In genomic region chr11:100897294-100898231, GRCm38 (mm10) we compare ENCODE assay signal across 9 mouse cellular contexts. TPM values are rescaled to one million over a fixed set of nuclear protein-coding genes. Genes with fewer than 3 reads are reported as not detected.
DNase-seq lines count a peak whose midpoint lies in the region; ATAC-seq and TF ChIP-seq lines count a peak whose summit lies in the region.
"Had no signal": no experiment of that assay in that cellular context is flagged by ENCODE, and none has a peak within 500 bp of the region (broad histone marks: within the 10 kb centered on the region; RNA-seq: fewer than 3 reads in every experiment).

No protein-coding gene starts in this region.

- TF ChIP-seq POLR2A in thymus, adult 2 months (IDR thresholded peaks at IDR 0.05; ENCODE audit: control insufficient read depth, extremely low read depth, insufficient read depth, low read length, poor library complexity) = no peak

- no peak overlapping the region for H3K4me2 ChIP-seq in liver, embryonic 11.5 days
- H3K4me2 ChIP-seq: heart, embryonic 13.5 days had no signal

- ATAC-seq in liver, embryonic 11.5 days (replicated peaks; ENCODE audit: low FRiP score) = no peak

- no peaks in the 10 kb centered on the region for H3K9me3 ChIP-seq in liver, embryonic 11.5 days (ENCODE audit: control insufficient read depth, low read length)

- H3K27me3 ChIP-seq in thymus, adult 2 months (ENCODE audit: control insufficient read depth, insufficient read depth, low read length) = no peaks in the 10 kb centered on the region
- H3K27me3 ChIP-seq in liver, embryonic 11.5 days (replicated peaks; ENCODE audit: control insufficient read depth, insufficient read depth, low read length) = no peaks in the 10 kb centered on the region
- H3K27me3 ChIP-seq: heart, embryonic 13.5 days had no signal

- no peak overlapping the region for H3K4me3 ChIP-seq in thymus, adult 2 months (ENCODE audit: control insufficient read depth, insufficient read depth, low read length)
- no peak overlapping the region for H3K4me3 ChIP-seq in liver, embryonic 11.5 days (ENCODE audit: low read depth, low read length)
- H3K4me3 ChIP-seq: heart, embryonic 13.5 days had no signal

- H3K27ac ChIP-seq in thymus, adult 2 months (ENCODE audit: control insufficient read depth, insufficient read depth, low read length) = peak overlapping the region; percentile 45
- no peak overlapping the region for H3K27ac ChIP-seq in liver, embryonic 11.5 days (ENCODE audit: low read depth, low read length)
- H3K27ac ChIP-seq: heart, embryonic 13.5 days had no signal

- H3K4me1 ChIP-seq in thymus, adult 2 months (replicated peaks; ENCODE audit: control insufficient read depth, insufficient read depth, low read length) = peaks cover 30% of the 10 kb centered on the region
- peaks cover 11% of the 10 kb centered on the region for H3K4me1 ChIP-seq in liver, embryonic 11.5 days (replicated peaks; ENCODE audit: control insufficient read depth, insufficient read depth, low read length)

- 46% methylated on average over 7 of the region's 7 CpGs for WGBS in thymus, adult 2 months
- WGBS in liver, embryonic 11.5 days = 78% methylated on average over 7 of the region's 7 CpGs

- TF ChIP-seq CTCF in thymus, adult 2 months (IDR thresholded peaks at IDR 0.05; ENCODE audit: borderline replicate concordance, control insufficient read depth, extremely low read depth, insufficient read depth, low read length, poor library complexity) = no peak

- peak; percentile 51 to 63 for DNase-seq in lung, adult 18-20 months
- DNase-seq in lung, postnatal 25 days (ENCODE audit: low spot score) = no peak
- DNase-seq in cerebellum, postnatal 10 days = peak; percentile 87 to 94
- peak; percentile 57 to 75 for DNase-seq in layer of hippocampus, postnatal 14 days (ENCODE audit: low spot score in 2 of 2)
- peak; percentile 54 for DNase-seq in thymus, adult 2 months
- no peak for DNase-seq in ovary, postnatal 36 days (ENCODE audit: low spot score)
- no peak for DNase-seq in adrenal gland, postnatal 25 days
- no peak for DNase-seq in liver, embryonic 11.5 days (ENCODE audit: low spot score)

- peaks cover 21% of the 10 kb centered on the region for H3K36me3 ChIP-seq in thymus, adult 2 months (ENCODE audit: control insufficient read depth, insufficient read depth, low read length)
- H3K36me3 ChIP-seq in liver, embryonic 11.5 days (ENCODE audit: control insufficient read depth, insufficient read depth, low read length) = peaks cover 13% of the 10 kb centered on the region

- H3K9ac ChIP-seq in liver, embryonic 11.5 days (ENCODE audit: low read depth, low read length) = no peak overlapping the region
- H3K9ac ChIP-seq: heart, embryonic 13.5 days had no signal

RNA-seq across cellular contexts. Expression of gene Stat5a, which starts 38.4 kb away (rescaled TPM):
- 1 to 10 TPM; 4.4 to 5.1 TPM for total RNA-seq in layer of hippocampus, postnatal 14 days (2021)
- polyA plus RNA-seq in thymus, adult 2 months (2012; rRNA removed) = 136 and 161 TPM in 2 replicates
- 43.8 and 54.5 TPM in 2 replicates for total RNA-seq in adrenal gland, postnatal 25 days (2021)
- polyA plus RNA-seq in liver, embryonic 11.5 days (2014; fragmentation: Nextera tagmentation; extraction: Ambion mirVana) = 26.3 and 27.8 TPM in 2 replicates

RNA-seq across cellular contexts. Expression of gene Stat3, which starts 41.8 kb away (rescaled TPM):
- 10 to 100 TPM; 34.9 to 36.4 TPM for total RNA-seq in layer of hippocampus, postnatal 14 days (2021)
- polyA plus RNA-seq in thymus, adult 2 months (2012; rRNA removed) = 140 and 147 TPM in 2 replicates
- 81.5 and 88.6 TPM in 2 replicates for total RNA-seq in adrenal gland, postnatal 25 days (2021)
- 52.9 and 57.3 TPM in 2 replicates for polyA plus RNA-seq in liver, embryonic 11.5 days (2014; fragmentation: Nextera tagmentation; extraction: Ambion mirVana)

RNA-seq across cellular contexts. Expression of gene Stat5b, which starts 47.0 kb away (rescaled TPM):
- 10 to 100 TPM; 12.5 to 16.2 TPM for total RNA-seq in layer of hippocampus, postnatal 14 days (2021)
- polyA plus RNA-seq in thymus, adult 2 months (2012; rRNA removed) = 178 and 204 TPM in 2 replicates
- 89.0 and 123 TPM in 2 replicates for total RNA-seq in adrenal gland, postnatal 25 days (2021)
- 46.0 and 50.1 TPM in 2 replicates for polyA plus RNA-seq in liver, embryonic 11.5 days (2014; fragmentation: Nextera tagmentation; extraction: Ambion mirVana)

Comparison
In these comparisons a context has a peak if more than half of its experiments do, and no peak if none do; other contexts are left out.
1. DNase-seq: peak in lung, adult 18-20 months (2 of 2), cerebellum, postnatal 10 days (2 of 2), layer of hippocampus, postnatal 14 days (2 of 2) and thymus, adult 2 months (single experiment); none in lung, postnatal 25 days (single experiment), ovary, postnatal 36 days (single experiment), adrenal gland, postnatal 25 days (single experiment) and liver, embryonic 11.5 days (single experiment).